Mouse (Mus musculus): ENCODE measurements around the gene Mpv17l. TPM values are rescaled to one million over a fixed set of nuclear protein-coding genes. Genes with fewer than 3 reads are reported as not detected.
"Not testable (repeated sequence)": the region's sequence is repeated elsewhere in the genome, so short reads cannot be mapped to it uniquely, and the experiment has no call there.

The Mpv17l gene
- 5.3 and 5.8 TPM in 2 replicates for polyA plus RNA-seq (2014; fragmentation: Nextera tagmentation; extraction: Ambion mirVana)

DNA sequence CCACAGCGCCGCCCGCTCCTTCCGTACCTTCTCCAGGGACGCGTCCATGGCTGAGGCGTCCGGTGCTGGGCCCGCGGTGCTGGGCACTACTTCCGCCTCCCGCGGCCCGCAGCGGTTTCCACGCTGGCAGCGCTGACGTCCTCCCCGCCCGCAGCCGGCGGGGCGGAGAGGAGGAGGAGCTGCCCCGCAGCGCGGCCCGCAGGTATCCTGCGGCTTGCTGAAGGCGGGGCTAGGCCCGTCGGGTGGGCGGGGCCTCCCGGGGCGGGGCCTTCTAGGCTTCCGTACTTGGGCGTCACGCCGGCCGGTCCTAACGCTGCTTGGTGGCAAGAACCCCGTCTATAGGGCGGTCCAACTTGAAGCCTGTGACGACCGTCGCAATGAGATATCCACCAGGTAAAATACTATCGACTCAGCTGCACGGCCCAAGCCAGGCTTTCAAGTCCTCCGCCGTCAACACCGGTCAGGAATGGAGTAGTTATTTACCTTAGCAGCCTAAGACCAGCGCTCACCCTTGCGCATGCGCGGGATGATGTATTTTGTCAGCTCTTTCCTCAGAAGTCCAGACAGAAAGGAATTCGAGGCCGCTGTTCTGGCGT is at the start of gene Mpv17l, which contains the start of gene Pdxdc1:
Gene Mpv17l (plus strand): TSS at position 274 of the 596 bp plus-strand sequence.
Gene Pdxdc1 (minus strand): TSS at position 244 of the 596 bp plus-strand sequence.
- under 1% methylated on average over 48 of the region's 57 CpGs for WGBS
- Histone ChIP-seq H3K27ac (ENCODE audit: low read depth, low read length) (peak within 1 kb of the TSS; percentile 81), H3K36me3 (ENCODE audit: control insufficient read depth, insufficient read depth, low read length) (no peaks in the 10 kb centered on the region), H3K4me3 (ENCODE audit: low read length) (peak within 1 kb of the TSS; percentile 95), H3K9me3 (ENCODE audit: control insufficient read depth, low read length) (no peaks in the 10 kb centered on the region), H3K9ac (ENCODE audit: low read depth, low read length) (peak within 1 kb of the TSS; percentile 88), H3K4me1 (ENCODE audit: control insufficient read depth, insufficient read depth, low read length) (peaks cover 8% of the 10 kb centered on the region), H3K27me3 (ENCODE audit: control insufficient read depth, insufficient read depth, low read length) (no peaks in the 10 kb centered on the region), H3K4me2 (replicated peaks; ENCODE audit: low read depth, low read length) (peak within 1 kb of the TSS; percentile 86)
- peak; percentile 99 for ATAC-seq (ENCODE audit: low FRiP score, low TSS enrichment)

DNA sequence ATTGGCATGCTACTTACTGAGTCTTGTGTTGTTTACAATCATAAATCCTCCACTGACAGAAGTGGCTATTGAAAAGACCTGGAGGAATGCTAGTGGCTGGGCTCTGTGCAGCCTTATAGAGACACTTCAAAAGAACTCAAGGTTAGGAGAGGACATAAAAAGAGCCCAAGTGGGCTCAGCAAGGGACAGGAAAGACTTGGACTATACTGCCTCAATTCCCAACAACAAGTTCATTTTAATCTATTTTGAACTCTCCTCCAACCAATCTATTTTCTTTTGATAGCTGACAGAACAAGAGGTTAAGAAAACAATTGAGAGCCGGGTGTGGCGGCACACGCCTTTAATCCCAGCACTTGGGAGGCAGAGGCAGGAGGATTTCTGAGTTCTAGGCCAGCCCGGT is 49.1 kb upstream of the Mpv17l start:
- no peak for ATAC-seq (ENCODE audit: low FRiP score, low TSS enrichment)
- no peaks in the 10 kb centered on the region for H3K27me3 ChIP-seq (ENCODE audit: control insufficient read depth, insufficient read depth, low read length)
- WGBS = 95% methylated on average over 4 of the region's 4 CpGs
- H3K4me1 ChIP-seq (ENCODE audit: control insufficient read depth, insufficient read depth, low read length) = no peaks in the 10 kb centered on the region
- H3K27ac ChIP-seq (ENCODE audit: low read depth, low read length) = no peak overlapping the region
- H3K4me3 ChIP-seq (ENCODE audit: low read length) = no peak overlapping the region
- H3K4me2 ChIP-seq (replicated peaks; ENCODE audit: low read depth, low read length) = no peak overlapping the region
- no peaks in the 10 kb centered on the region for H3K9me3 ChIP-seq (ENCODE audit: control insufficient read depth, low read length)
- H3K9ac ChIP-seq (ENCODE audit: low read depth, low read length) = no peak overlapping the region
- peaks cover 35% of the 10 kb centered on the region for H3K36me3 ChIP-seq (ENCODE audit: control insufficient read depth, insufficient read depth, low read length)

DNA sequence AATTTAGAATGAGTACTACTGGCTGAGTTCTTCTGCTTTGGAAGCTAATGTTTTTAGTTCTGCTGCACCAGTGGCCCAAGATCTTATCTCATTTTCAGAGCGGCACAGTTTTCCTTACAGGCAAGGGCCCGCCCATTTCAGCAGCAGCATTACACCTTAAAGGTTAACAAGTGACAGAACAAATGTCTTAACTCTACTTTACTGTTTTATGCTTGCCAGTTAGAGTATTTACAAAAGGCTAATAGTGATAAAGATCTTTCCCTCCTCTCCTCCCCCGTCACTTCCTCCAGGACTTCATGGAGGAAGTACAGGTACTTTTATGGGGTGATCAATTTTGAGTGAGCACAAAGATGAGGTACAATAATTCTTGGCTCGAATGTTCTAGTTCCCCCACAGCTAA is 36.9 kb upstream of the Mpv17l start:
- H3K27ac ChIP-seq (ENCODE audit: low read depth, low read length) = no peak overlapping the region
- H3K9ac ChIP-seq (ENCODE audit: low read depth, low read length) = no peak overlapping the region
- H3K4me3 ChIP-seq (ENCODE audit: low read length) = no peak overlapping the region
- H3K36me3 ChIP-seq (ENCODE audit: control insufficient read depth, insufficient read depth, low read length) = peaks cover 18% of the 10 kb centered on the region
- H3K4me2 ChIP-seq (replicated peaks; ENCODE audit: low read depth, low read length) = no peak overlapping the region
- WGBS = 44% methylated on average over 4 of the region's 4 CpGs
- no peak for ATAC-seq (ENCODE audit: low FRiP score, low TSS enrichment)
- no peaks in the 10 kb centered on the region for H3K9me3 ChIP-seq (ENCODE audit: control insufficient read depth, low read length)
- no peaks in the 10 kb centered on the region for H3K4me1 ChIP-seq (ENCODE audit: control insufficient read depth, insufficient read depth, low read length)
- H3K27me3 ChIP-seq (ENCODE audit: control insufficient read depth, insufficient read depth, low read length) = no peaks in the 10 kb centered on the region

DNA sequence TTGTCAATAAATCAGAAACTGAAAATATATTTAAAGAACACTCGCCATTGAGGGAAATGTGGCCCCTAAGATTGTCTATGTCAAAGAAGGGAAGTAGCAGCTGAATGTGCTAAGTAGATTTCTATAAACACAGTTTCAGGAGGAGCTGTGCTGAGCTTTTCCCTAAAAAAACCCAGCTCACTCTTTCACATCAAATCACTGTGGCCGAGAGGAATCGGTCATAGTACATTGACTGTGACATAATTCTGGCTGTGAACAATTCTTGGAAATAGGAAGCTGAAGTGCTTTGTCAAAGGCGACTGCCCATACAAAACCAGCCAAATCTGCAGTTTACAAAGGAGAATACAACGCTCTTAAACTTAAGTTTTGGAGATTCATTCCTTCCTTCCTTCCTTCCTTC is 36.3 kb upstream of the Mpv17l start:
- no peaks in the 10 kb centered on the region for H3K4me1 ChIP-seq (ENCODE audit: control insufficient read depth, insufficient read depth, low read length)
- no peak overlapping the region for H3K27ac ChIP-seq (ENCODE audit: low read depth, low read length)
- 71% methylated on average over 5 of the region's 5 CpGs for WGBS
- peaks cover 20% of the 10 kb centered on the region for H3K36me3 ChIP-seq (ENCODE audit: control insufficient read depth, insufficient read depth, low read length)
- no peaks in the 10 kb centered on the region for H3K9me3 ChIP-seq (ENCODE audit: control insufficient read depth, low read length)
- no peak overlapping the region for H3K9ac ChIP-seq (ENCODE audit: low read depth, low read length)
- no peak for ATAC-seq (ENCODE audit: low FRiP score, low TSS enrichment)
- H3K4me3 ChIP-seq (ENCODE audit: low read length) = no peak overlapping the region
- H3K4me2 ChIP-seq (replicated peaks; ENCODE audit: low read depth, low read length) = no peak overlapping the region
- no peaks in the 10 kb centered on the region for H3K27me3 ChIP-seq (ENCODE audit: control insufficient read depth, insufficient read depth, low read length)

DNA sequence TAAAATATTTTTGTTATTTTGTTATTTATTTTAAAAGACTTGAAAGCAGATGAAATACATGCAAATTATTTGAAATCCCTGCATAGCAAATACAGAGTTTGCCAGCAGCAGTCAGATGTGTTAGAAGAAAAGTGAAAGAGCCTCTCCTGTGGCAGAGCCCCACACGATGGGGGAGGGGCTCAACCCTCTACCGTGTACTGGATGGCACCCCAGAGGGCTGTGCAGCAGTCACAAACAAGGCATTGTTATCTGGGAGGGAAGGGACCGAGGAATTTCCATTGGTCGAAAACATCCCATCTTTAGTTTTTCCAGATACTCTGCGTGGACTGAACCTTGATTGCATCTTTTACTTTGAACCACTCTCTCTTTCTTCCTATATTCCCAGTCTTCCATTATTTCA is 35.6 kb upstream of the Mpv17l start:
- not testable (repeated sequence) for H3K4me3 ChIP-seq (ENCODE audit: low read length); H3K27me3 ChIP-seq (ENCODE audit: control insufficient read depth, insufficient read depth, low read length); H3K4me2 ChIP-seq (replicated peaks; ENCODE audit: low read depth, low read length); H3K9ac ChIP-seq (ENCODE audit: low read depth, low read length); H3K27ac ChIP-seq (ENCODE audit: low read depth, low read length); ATAC-seq (ENCODE audit: low FRiP score, low TSS enrichment); H3K4me1 ChIP-seq (ENCODE audit: control insufficient read depth, insufficient read depth, low read length); H3K9me3 ChIP-seq (ENCODE audit: control insufficient read depth, low read length)
- WGBS = 50% methylated on average over 5 of the region's 5 CpGs
- H3K36me3 ChIP-seq (ENCODE audit: control insufficient read depth, insufficient read depth, low read length) = peaks cover 26% of the 10 kb centered on the region

DNA sequence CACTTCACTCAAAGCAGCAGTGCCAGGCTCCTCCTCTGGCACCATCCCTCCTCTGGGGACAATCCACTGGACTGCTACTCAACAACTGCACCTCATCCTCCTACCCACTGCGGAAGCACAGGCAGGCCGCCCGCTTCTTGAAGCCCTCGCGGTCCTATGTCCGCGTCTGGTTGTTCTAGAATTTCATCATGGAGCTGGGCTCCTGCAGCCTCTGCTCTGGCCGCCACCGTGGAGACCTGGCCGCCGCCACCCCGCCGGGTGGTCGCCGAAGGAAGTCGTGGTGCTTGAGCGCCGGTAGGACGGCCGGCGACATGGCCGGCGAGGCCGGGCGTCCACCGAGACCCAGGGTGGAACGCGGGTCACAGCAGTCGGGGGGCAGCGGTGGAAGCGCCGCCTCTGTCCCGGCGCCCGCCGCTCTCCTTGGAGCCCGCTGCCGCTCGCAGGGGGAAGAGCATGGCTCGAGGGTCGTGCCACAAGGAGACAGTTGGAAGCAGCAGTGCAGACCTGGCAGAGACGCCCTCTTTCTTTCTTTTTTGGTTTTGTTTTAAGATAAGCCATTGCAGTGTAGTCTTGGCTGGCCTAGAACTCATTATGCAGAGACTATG is 34.9 kb upstream of the Mpv17l start:
- Histone ChIP-seq H3K27ac (ENCODE audit: low read depth, low read length) (no peak overlapping the region), H3K9me3 (ENCODE audit: control insufficient read depth, low read length) (no peaks in the 10 kb centered on the region), H3K27me3 (ENCODE audit: control insufficient read depth, insufficient read depth, low read length) (no peaks in the 10 kb centered on the region), H3K4me2 (replicated peaks; ENCODE audit: low read depth, low read length) (peak overlapping the region; percentile 45), H3K4me3 (ENCODE audit: low read length) (peak overlapping the region; percentile 28), H3K4me1 (ENCODE audit: control insufficient read depth, insufficient read depth, low read length) (no peaks in the 10 kb centered on the region), H3K9ac (ENCODE audit: low read depth, low read length) (peak overlapping the region; percentile 45; the same call in 1 of the 2 replicates), H3K36me3 (ENCODE audit: control insufficient read depth, insufficient read depth, low read length) (peaks cover 27% of the 10 kb centered on the region)
- peak; percentile 80; the same call in 1 of the 2 replicates for ATAC-seq (ENCODE audit: low FRiP score, low TSS enrichment)
- 10% methylated on average over 42 of the region's 42 CpGs for WGBS

DNA sequence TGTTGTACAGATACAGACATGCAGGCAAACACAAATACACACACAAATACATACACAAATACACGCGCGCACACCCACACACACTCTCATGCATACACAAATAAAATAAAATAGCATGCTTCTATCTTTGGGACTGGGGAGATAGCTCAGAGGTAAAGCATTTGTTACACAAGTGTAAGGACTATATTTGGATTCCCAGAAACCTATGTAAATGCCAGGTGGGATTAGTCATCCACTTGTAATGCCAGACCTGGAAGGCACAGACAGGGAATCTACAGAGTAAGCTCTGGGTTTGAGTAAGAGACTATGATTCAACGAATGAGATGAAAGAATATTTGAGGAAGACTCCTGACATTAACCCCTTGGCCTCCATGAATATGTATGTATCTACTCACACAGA is 27.5 kb upstream of the Mpv17l start:
- Histone ChIP-seq H3K9ac (ENCODE audit: low read depth, low read length) (no peak overlapping the region), H3K27me3 (ENCODE audit: control insufficient read depth, insufficient read depth, low read length) (no peaks in the 10 kb centered on the region), H3K27ac (ENCODE audit: low read depth, low read length) (no peak overlapping the region), H3K4me1 (ENCODE audit: control insufficient read depth, insufficient read depth, low read length) (no peaks in the 10 kb centered on the region), H3K4me3 (ENCODE audit: low read length) (no peak overlapping the region), H3K4me2 (replicated peaks; ENCODE audit: low read depth, low read length) (no peak overlapping the region), H3K9me3 (ENCODE audit: control insufficient read depth, low read length) (no peaks in the 10 kb centered on the region), H3K36me3 (ENCODE audit: control insufficient read depth, insufficient read depth, low read length) (peaks cover 54% of the 10 kb centered on the region)
- 94% methylated on average over 4 of the region's 4 CpGs for WGBS
- no peak for ATAC-seq (ENCODE audit: low FRiP score, low TSS enrichment)

DNA sequence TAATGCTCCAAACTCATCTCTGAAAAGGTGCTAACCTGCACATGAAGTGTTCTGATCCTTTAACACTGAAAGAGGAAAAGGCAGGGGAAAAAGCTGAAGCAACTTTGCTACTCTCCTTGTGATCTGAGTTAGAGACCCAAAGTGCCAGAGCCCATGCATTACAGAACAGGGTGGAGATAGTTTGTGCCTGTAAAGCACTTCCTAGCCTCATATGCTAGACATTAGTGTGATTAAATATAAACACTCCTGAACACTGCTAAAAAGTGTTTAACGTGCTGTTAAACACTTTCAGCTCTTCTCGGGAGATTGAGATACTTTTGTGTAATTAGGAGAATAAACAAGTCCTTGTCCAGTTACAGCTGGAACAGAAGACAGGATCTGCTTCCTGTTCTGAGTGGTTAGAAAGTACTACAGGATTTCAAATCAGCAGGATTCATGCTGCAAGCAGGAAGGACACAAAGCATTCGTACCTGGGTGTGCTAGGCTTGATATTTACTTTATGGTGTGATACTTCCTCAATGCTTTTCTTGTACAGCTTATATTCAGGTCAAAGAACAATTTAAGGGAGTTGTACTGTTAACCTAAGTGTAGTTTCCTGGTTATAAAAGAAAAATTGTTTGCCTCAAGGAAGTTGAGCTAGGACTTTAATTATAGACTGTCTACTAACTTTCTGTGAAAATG is 19.7 kb upstream of the Mpv17l start:
- Histone ChIP-seq H3K9me3 (ENCODE audit: control insufficient read depth, low read length) (no peaks in the 10 kb centered on the region), H3K4me3 (ENCODE audit: low read length) (no peak overlapping the region), H3K9ac (ENCODE audit: low read depth, low read length) (no peak overlapping the region), H3K4me1 (ENCODE audit: control insufficient read depth, insufficient read depth, low read length) (no peaks in the 10 kb centered on the region), H3K27ac (ENCODE audit: low read depth, low read length) (no peak overlapping the region), H3K4me2 (replicated peaks; ENCODE audit: low read depth, low read length) (no peak overlapping the region), H3K27me3 (ENCODE audit: control insufficient read depth, insufficient read depth, low read length) (no peaks in the 10 kb centered on the region), H3K36me3 (ENCODE audit: control insufficient read depth, insufficient read depth, low read length) (peaks cover 28% of the 10 kb centered on the region)
- ATAC-seq (ENCODE audit: low FRiP score, low TSS enrichment) = no peak
- WGBS = 70% methylated on average over 3 of the region's 3 CpGs

DNA sequence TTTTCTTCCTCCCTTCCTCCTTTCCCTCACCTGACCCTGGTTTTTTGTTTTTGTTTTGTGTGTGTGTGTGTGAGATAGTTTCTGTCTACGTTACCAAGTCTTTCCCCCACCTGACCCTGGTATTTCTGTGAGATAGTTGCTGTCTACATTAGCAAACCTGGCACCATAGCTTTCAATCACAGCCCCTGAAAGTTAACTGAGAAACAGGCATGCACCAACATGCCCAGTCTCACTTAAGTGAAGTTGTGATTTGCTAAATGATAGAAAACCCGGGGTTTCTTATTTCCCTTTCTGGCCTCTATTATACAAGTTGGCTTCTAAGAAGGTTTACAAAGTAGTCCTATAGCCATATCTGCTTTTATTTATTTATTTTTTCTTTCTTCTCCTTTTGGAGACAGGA is 12.5 kb upstream of the Mpv17l start:
- Histone ChIP-seq H3K4me2 (replicated peaks; ENCODE audit: low read depth, low read length) (no peak overlapping the region), H3K27me3 (ENCODE audit: control insufficient read depth, insufficient read depth, low read length) (no peaks in the 10 kb centered on the region), H3K9ac (ENCODE audit: low read depth, low read length) (no peak overlapping the region), H3K27ac (ENCODE audit: low read depth, low read length) (no peak overlapping the region), H3K36me3 (ENCODE audit: control insufficient read depth, insufficient read depth, low read length) (no peaks in the 10 kb centered on the region), H3K4me1 (ENCODE audit: control insufficient read depth, insufficient read depth, low read length) (no peaks in the 10 kb centered on the region), H3K9me3 (ENCODE audit: control insufficient read depth, low read length) (no peaks in the 10 kb centered on the region), H3K4me3 (ENCODE audit: low read length) (no peak overlapping the region)
- WGBS = 88% methylated on average over 2 of the region's 2 CpGs
- no peak for ATAC-seq (ENCODE audit: low FRiP score, low TSS enrichment)

Data from kidney, embryonic 14.5 days (tissue).